Mouse (Mus musculus): ENCODE data around the gene Nlgn1.

GRCm38 (mm10) chr3:25645895-25646691, 686.2 kb downstream of the Nlgn1 start:
- TF ChIP-seq ZC3H11A (IDR thresholded peaks at IDR 0.05; ENCODE audit: borderline replicate concordance, low read depth, low read length), result no peak
- TF ChIP-seq MAFK (IDR thresholded peaks at IDR 0.05; ENCODE audit: insufficient read depth, low read depth, low read length), result no peak
- no peak for TF ChIP-seq CHD2 (IDR thresholded peaks at IDR 0.05; ENCODE audit: low read depth, low read length)
- TF ChIP-seq ZNF384 (IDR thresholded peaks at IDR 0.05; ENCODE audit: low read depth, low read length), result no peak
- no peak for TF ChIP-seq HCFC1 (IDR thresholded peaks at IDR 0.05; ENCODE audit: borderline replicate concordance, insufficient read depth, low read length)
